Mouse (Mus musculus): ENCODE data around the gene Ntn4. TPM values are rescaled to one million over a fixed set of nuclear protein-coding genes. Genes with fewer than 3 reads are reported as not detected.

Ntn4 gene
- polyA plus RNA-seq, 1 experiment from 2014 or later: 0.65 TPM

GRCm38 (mm10) chr10:93742097-93742446 lies 101.6 kb downstream of the Ntn4 start:
- Histone ChIP-seq H3K9ac (ENCODE audit: low read length) (no peak overlapping the region), H3K4me1 (replicated peaks; ENCODE audit: control insufficient read depth, insufficient read depth, low read length) (no peaks in the 10 kb centered on the region), H3K27me3 (replicated peaks; ENCODE audit: control insufficient read depth, insufficient read depth, low read length) (no peaks in the 10 kb centered on the region), H3K9me3 (ENCODE audit: control insufficient read depth, low read length) (no peaks in the 10 kb centered on the region), H3K4me3 (ENCODE audit: low read depth, low read length) (no peak overlapping the region), H3K27ac (ENCODE audit: low read depth) (no peak overlapping the region), H3K36me3 (ENCODE audit: control insufficient read depth, insufficient read depth, low read length) (no peaks in the 10 kb centered on the region), H3K4me2 (ENCODE audit: low read length) (no peak overlapping the region)
- DNase-seq (ENCODE audit: low spot score) (no peak), ATAC-seq (replicated peaks; ENCODE audit: low FRiP score, low TSS enrichment, low read depth) (no peak)
- WGBS: 51% methylated on average over 3 of the region's 3 CpGs

- WGBS: 78% methylated on average over 6 of the region's 6 CpGs
- Histone ChIP-seq H3K4me3 (ENCODE audit: low read depth, low read length) (no peak overlapping the region), H3K36me3 (ENCODE audit: control insufficient read depth, insufficient read depth, low read length) (no peaks in the 10 kb centered on the region), H3K9ac (ENCODE audit: low read length) (no peak overlapping the region), H3K9me3 (ENCODE audit: control insufficient read depth, low read length) (no peaks in the 10 kb centered on the region), H3K4me1 (replicated peaks; ENCODE audit: control insufficient read depth, insufficient read depth, low read length) (no peaks in the 10 kb centered on the region), H3K4me2 (ENCODE audit: low read length) (no peak overlapping the region), H3K27me3 (replicated peaks; ENCODE audit: control insufficient read depth, insufficient read depth, low read length) (no peaks in the 10 kb centered on the region), H3K27ac (ENCODE audit: low read depth) (no peak overlapping the region)
- no peak for ATAC-seq (replicated peaks; ENCODE audit: low FRiP score, low TSS enrichment, low read depth)
- DNase-seq (ENCODE audit: low spot score): no peak
Observed at GRCm38 (mm10) chr10:93742598-93742997, 102.1 kb downstream of the Ntn4 start.

GRCm38 (mm10) chr10:93749267-93750192 lies 109.0 kb downstream of the Ntn4 start:
- ATAC-seq (replicated peaks; ENCODE audit: low FRiP score, low TSS enrichment, low read depth) (no peak), DNase-seq (ENCODE audit: low spot score) (no peak)

GRCm38 (mm10) chr10:93751302-93751701 lies 110.8 kb downstream of the Ntn4 start:
- 87% methylated on average over 14 of the region's 14 CpGs for WGBS
- Histone ChIP-seq H3K36me3 (ENCODE audit: control insufficient read depth, insufficient read depth, low read length) (no peaks in the 10 kb centered on the region), H3K4me2 (ENCODE audit: low read length) (no peak overlapping the region), H3K4me3 (ENCODE audit: low read depth, low read length) (no peak overlapping the region), H3K27me3 (replicated peaks; ENCODE audit: control insufficient read depth, insufficient read depth, low read length) (no peaks in the 10 kb centered on the region), H3K27ac (ENCODE audit: low read depth) (no peak overlapping the region), H3K4me1 (replicated peaks; ENCODE audit: control insufficient read depth, insufficient read depth, low read length) (peaks cover 6% of the 10 kb centered on the region; the same call in 1 of the 2 replicates), H3K9me3 (ENCODE audit: control insufficient read depth, low read length) (no peaks in the 10 kb centered on the region), H3K9ac (ENCODE audit: low read length) (no peak overlapping the region)
- no peak for DNase-seq (ENCODE audit: low spot score)
- ATAC-seq (replicated peaks; ENCODE audit: low FRiP score, low TSS enrichment, low read depth): no peak

More at GRCm38 (mm10) chr10:93749267-93750192, 109.0 kb downstream of the Ntn4 start:
- no peaks in the 10 kb centered on the region for H3K9me3 ChIP-seq (ENCODE audit: control insufficient read depth, low read length)
- H3K36me3 ChIP-seq (ENCODE audit: control insufficient read depth, insufficient read depth, low read length): no peaks in the 10 kb centered on the region
- no peak overlapping the region for H3K27ac ChIP-seq (ENCODE audit: low read depth)
- no peak overlapping the region for H3K4me2 ChIP-seq (ENCODE audit: low read length)
- no peak overlapping the region for H3K4me3 ChIP-seq (ENCODE audit: low read depth, low read length)
- 37% methylated on average over 21 of the region's 21 CpGs for WGBS
- H3K4me1 ChIP-seq (replicated peaks; ENCODE audit: control insufficient read depth, insufficient read depth, low read length): peaks cover 6% of the 10 kb centered on the region; the same call in 1 of the 2 replicates
- H3K9ac ChIP-seq (ENCODE audit: low read length): no peak overlapping the region
- no peaks in the 10 kb centered on the region for H3K27me3 ChIP-seq (replicated peaks; ENCODE audit: control insufficient read depth, insufficient read depth, low read length)

- WGBS: 83% methylated on average over 13 of the region's 13 CpGs
- H3K9me3 ChIP-seq (ENCODE audit: control insufficient read depth, low read length): no peaks in the 10 kb centered on the region
- H3K4me2 ChIP-seq (ENCODE audit: low read length): no peak overlapping the region
- H3K4me3 ChIP-seq (ENCODE audit: low read depth, low read length): no peak overlapping the region
- H3K4me1 ChIP-seq (replicated peaks; ENCODE audit: control insufficient read depth, insufficient read depth, low read length): peaks cover 6% of the 10 kb centered on the region; the same call in 1 of the 2 replicates
- H3K9ac ChIP-seq (ENCODE audit: low read length): no peak overlapping the region
- H3K27ac ChIP-seq (ENCODE audit: low read depth): no peak overlapping the region
- DNase-seq (ENCODE audit: low spot score) (no peak), ATAC-seq (replicated peaks; ENCODE audit: low FRiP score, low TSS enrichment, low read depth) (no peak)
- no peaks in the 10 kb centered on the region for H3K36me3 ChIP-seq (ENCODE audit: control insufficient read depth, insufficient read depth, low read length)
- no peaks in the 10 kb centered on the region for H3K27me3 ChIP-seq (replicated peaks; ENCODE audit: control insufficient read depth, insufficient read depth, low read length)
Observed at GRCm38 (mm10) chr10:93753711-93754391, 113.4 kb downstream of the Ntn4 start.

- ATAC-seq (replicated peaks; ENCODE audit: low FRiP score, low TSS enrichment, low read depth): no peak
- 65% methylated on average over 10 of the region's 10 CpGs for WGBS
- no peak for DNase-seq (ENCODE audit: low spot score)
Observed at GRCm38 (mm10) chr10:93756211-93756610, 115.7 kb downstream of the Ntn4 start.

GRCm38 (mm10) chr10:93759644-93760043 lies 119.2 kb downstream of the Ntn4 start:
- WGBS: 68% methylated on average over 4 of the region's 4 CpGs
- no peak overlapping the region for H3K4me2 ChIP-seq (ENCODE audit: low read length)
- no peak overlapping the region for H3K9ac ChIP-seq (ENCODE audit: low read length)
- H3K9me3 ChIP-seq (ENCODE audit: control insufficient read depth, low read length): no peaks in the 10 kb centered on the region
- H3K4me3 ChIP-seq (ENCODE audit: low read depth, low read length): no peak overlapping the region
- no peak overlapping the region for H3K27ac ChIP-seq (ENCODE audit: low read depth)
- ATAC-seq (replicated peaks; ENCODE audit: low FRiP score, low TSS enrichment, low read depth): no peak
- no peak for DNase-seq (ENCODE audit: low spot score)
- no peaks in the 10 kb centered on the region for H3K36me3 ChIP-seq (ENCODE audit: control insufficient read depth, insufficient read depth, low read length)
- no peaks in the 10 kb centered on the region for H3K4me1 ChIP-seq (replicated peaks; ENCODE audit: control insufficient read depth, insufficient read depth, low read length)
- H3K27me3 ChIP-seq (replicated peaks; ENCODE audit: control insufficient read depth, insufficient read depth, low read length): no peaks in the 10 kb centered on the region

More at GRCm38 (mm10) chr10:93756211-93756610, 115.7 kb downstream of the Ntn4 start:
- Histone ChIP-seq H3K27me3 (replicated peaks; ENCODE audit: control insufficient read depth, insufficient read depth, low read length) (no peaks in the 10 kb centered on the region), H3K36me3 (ENCODE audit: control insufficient read depth, insufficient read depth, low read length) (no peaks in the 10 kb centered on the region), H3K27ac (ENCODE audit: low read depth) (no peak overlapping the region), H3K9ac (ENCODE audit: low read length) (no peak overlapping the region), H3K4me1 (replicated peaks; ENCODE audit: control insufficient read depth, insufficient read depth, low read length) (no peaks in the 10 kb centered on the region), H3K4me2 (ENCODE audit: low read length) (no peak overlapping the region), H3K4me3 (ENCODE audit: low read depth, low read length) (no peak overlapping the region), H3K9me3 (ENCODE audit: control insufficient read depth, low read length) (no peaks in the 10 kb centered on the region)

- 85% methylated on average over 5 of the region's 5 CpGs for WGBS
- DNase-seq (ENCODE audit: low spot score): no peak
- ATAC-seq (replicated peaks; ENCODE audit: low FRiP score, low TSS enrichment, low read depth): no peak
Observed at GRCm38 (mm10) chr10:93760429-93760828, 119.9 kb downstream of the Ntn4 start.

More at GRCm38 (mm10) chr10:93760429-93760828, 119.9 kb downstream of the Ntn4 start:
- H3K9me3 ChIP-seq (ENCODE audit: control insufficient read depth, low read length): no peaks in the 10 kb centered on the region
- no peak overlapping the region for H3K4me3 ChIP-seq (ENCODE audit: low read depth, low read length)
- no peaks in the 10 kb centered on the region for H3K27me3 ChIP-seq (replicated peaks; ENCODE audit: control insufficient read depth, insufficient read depth, low read length)
- H3K4me2 ChIP-seq (ENCODE audit: low read length): no peak overlapping the region
- no peaks in the 10 kb centered on the region for H3K4me1 ChIP-seq (replicated peaks; ENCODE audit: control insufficient read depth, insufficient read depth, low read length)
- H3K36me3 ChIP-seq (ENCODE audit: control insufficient read depth, insufficient read depth, low read length): no peaks in the 10 kb centered on the region
- no peak overlapping the region for H3K27ac ChIP-seq (ENCODE audit: low read depth)
- no peak overlapping the region for H3K9ac ChIP-seq (ENCODE audit: low read length)
